Mouse (Mus musculus): ENCODE data around the gene Medag. TPM values are rescaled to one million over a fixed set of nuclear protein-coding genes. Genes with fewer than 3 reads are reported as not detected.
A peak's percentile ranks its signal among the peaks of the same experiment; 100 is the strongest.

Medag gene
- polyA plus RNA-seq, 1 experiment from 2014 or later = 1.8 TPM

DNA sequence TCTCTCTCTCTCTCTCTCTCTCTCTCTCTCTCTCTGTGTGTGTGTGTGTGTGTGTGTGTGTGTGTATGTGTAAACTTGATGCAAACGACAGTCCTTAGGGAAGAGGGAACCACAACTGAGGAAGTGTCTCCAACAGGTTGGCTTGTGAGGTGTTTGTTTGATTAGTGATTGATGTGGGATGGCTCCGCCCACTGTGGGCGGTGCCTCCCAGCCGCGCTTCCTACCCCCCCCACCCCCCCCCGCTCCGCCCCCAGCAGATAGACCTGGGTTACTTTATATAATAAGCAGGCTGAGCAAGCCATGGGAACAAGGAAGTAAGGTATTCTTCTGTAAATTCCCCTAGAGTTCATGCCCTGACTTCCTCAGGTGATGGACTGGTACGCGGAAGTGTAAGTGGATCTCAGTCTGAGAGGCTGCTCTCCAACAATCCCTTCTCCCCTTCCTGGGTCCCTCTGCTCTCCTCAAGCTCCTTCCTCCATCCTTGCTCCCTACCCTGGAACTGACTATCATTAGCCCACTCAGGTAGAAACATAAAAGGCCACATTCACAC lies 22.7 kb downstream of the Medag start:
- 17% methylated on average over 9 of the region's 9 CpGs for WGBS
- peak; percentile 84 for ATAC-seq
- no peak overlapping the region for H3K4me3 ChIP-seq (ENCODE audit: low read length)
- H3K9me3 ChIP-seq (ENCODE audit: control insufficient read depth, low read length) = no peaks in the 10 kb centered on the region
- H3K4me1 ChIP-seq (ENCODE audit: control insufficient read depth, insufficient read depth, low read length) = peaks cover 9% of the 10 kb centered on the region; the same call in 1 of the 2 replicates
- no peaks in the 10 kb centered on the region for H3K27me3 ChIP-seq (replicated peaks; ENCODE audit: control insufficient read depth, insufficient read depth, low read length)
- H3K27ac ChIP-seq (ENCODE audit: low read length) = peak overlapping the region; percentile 77
- no peaks in the 10 kb centered on the region for H3K36me3 ChIP-seq (ENCODE audit: control insufficient read depth, insufficient read depth, low read length)
- peak overlapping the region; percentile 26; the same call in 1 of the 2 replicates for H3K4me2 ChIP-seq (ENCODE audit: low read depth, low read length)
- no peak overlapping the region for H3K9ac ChIP-seq (ENCODE audit: low read depth, low read length)

DNA sequence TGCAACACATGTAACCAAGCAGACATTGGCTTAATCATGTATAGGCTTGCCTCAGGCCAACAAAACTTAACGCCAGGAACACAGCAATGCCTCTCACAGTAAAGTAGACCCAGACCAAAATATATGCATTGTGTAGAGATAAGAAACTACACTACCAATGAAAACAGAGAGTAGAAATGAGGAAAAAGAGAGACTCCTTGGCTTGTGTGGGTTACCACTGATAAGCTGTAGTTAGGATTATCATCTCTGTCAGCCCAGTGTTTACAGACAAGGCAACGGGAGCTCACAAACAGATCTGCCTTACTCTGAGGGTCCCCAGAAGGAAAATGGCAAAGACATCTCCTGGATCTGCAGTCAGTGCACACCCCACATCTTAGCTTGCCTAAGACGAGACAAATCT lies 25.0 kb downstream of the Medag start:
- peaks cover 14% of the 10 kb centered on the region for H3K4me1 ChIP-seq (ENCODE audit: control insufficient read depth, insufficient read depth, low read length)
- 57% methylated on average over 3 of the region's 3 CpGs for WGBS
- no peak for ATAC-seq
- no peak overlapping the region for H3K4me3 ChIP-seq (ENCODE audit: low read length)
- no peak overlapping the region for H3K27ac ChIP-seq (ENCODE audit: low read length)
- H3K9me3 ChIP-seq (ENCODE audit: control insufficient read depth, low read length) = no peaks in the 10 kb centered on the region
- H3K27me3 ChIP-seq (replicated peaks; ENCODE audit: control insufficient read depth, insufficient read depth, low read length) = no peaks in the 10 kb centered on the region
- no peaks in the 10 kb centered on the region for H3K36me3 ChIP-seq (ENCODE audit: control insufficient read depth, insufficient read depth, low read length)
- H3K4me2 ChIP-seq (ENCODE audit: low read depth, low read length) = no peak overlapping the region
- H3K9ac ChIP-seq (ENCODE audit: low read depth, low read length) = no peak overlapping the region

DNA sequence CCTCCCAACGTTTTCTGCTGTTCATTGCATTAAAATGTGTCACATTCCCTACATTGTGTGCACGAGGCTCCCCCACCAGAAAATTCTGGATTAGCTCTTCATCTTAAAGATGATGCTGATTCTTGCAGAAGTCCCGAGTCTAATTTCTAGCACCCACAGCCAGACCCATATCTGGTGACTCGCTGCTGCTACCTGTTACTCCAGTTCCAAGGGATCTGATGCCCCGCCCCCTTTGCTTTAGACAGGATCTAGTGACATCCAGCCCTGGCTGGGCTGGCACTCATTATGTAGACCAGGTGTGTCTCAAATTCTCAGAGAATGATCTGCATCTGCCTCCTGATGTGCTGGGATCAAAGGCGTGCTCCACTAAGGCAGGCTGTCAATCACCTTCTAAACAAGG lies 25.6 kb downstream of the Medag start:
- Histone ChIP-seq H3K4me2 (ENCODE audit: low read depth, low read length) (no peak overlapping the region), H3K9ac (ENCODE audit: low read depth, low read length) (no peak overlapping the region), H3K4me3 (ENCODE audit: low read length) (no peak overlapping the region), H3K9me3 (ENCODE audit: control insufficient read depth, low read length) (no peaks in the 10 kb centered on the region), H3K4me1 (ENCODE audit: control insufficient read depth, insufficient read depth, low read length) (peaks cover 14% of the 10 kb centered on the region), H3K27me3 (replicated peaks; ENCODE audit: control insufficient read depth, insufficient read depth, low read length) (no peaks in the 10 kb centered on the region), H3K36me3 (ENCODE audit: control insufficient read depth, insufficient read depth, low read length) (no peaks in the 10 kb centered on the region), H3K27ac (ENCODE audit: low read length) (no peak overlapping the region)
- WGBS = 70% methylated on average over 6 of the region's 6 CpGs
- ATAC-seq = no peak

DNA sequence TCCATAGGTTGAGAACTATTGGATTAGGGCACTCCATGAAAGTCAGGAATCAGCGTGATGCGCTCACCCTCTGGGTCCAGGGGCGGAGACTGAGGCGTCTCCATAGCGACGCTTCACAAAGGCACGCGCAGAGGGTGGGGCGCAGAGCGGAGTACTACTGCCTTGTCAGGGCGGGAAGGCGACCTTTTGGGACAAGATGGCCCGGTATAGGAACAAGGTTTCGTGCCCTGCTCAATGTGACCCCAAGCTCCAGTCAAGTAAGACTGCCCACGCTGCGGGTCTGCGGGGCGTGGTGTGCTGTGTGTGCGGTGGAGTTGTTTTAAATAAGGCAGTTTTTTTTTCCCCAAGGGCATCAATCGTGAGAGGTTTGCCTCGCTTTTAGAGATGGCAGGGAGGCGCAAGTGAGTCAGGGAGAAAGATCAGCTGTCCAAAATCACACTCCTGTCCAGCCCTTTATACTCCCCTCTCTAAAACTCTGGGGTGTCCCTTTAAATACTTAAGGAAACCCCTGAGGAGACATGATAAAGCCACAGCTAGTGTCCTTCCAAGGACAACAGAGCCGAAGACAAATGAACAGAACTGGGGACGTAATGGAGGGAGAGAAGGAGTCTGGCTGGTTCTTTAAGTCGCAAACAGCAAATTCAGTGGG lies 28.1 kb downstream of the Medag start, which contains the start of gene Tex26:
Gene Tex26, plus strand, starts transcription at position 130 of the 649 bp plus-strand sequence.
- under 1% methylated on average over 25 of the region's 25 CpGs for WGBS
- H3K36me3 ChIP-seq (ENCODE audit: control insufficient read depth, insufficient read depth, low read length) = no peaks in the 10 kb centered on the region
- H3K4me1 ChIP-seq (ENCODE audit: control insufficient read depth, insufficient read depth, low read length) = peaks cover 7% of the 10 kb centered on the region
- ATAC-seq = peak; percentile 90
- H3K27ac ChIP-seq (ENCODE audit: low read length) = peak within 1 kb of the TSS; percentile 90
- peak within 1 kb of the TSS; percentile 86 for H3K4me2 ChIP-seq (ENCODE audit: low read depth, low read length)
- H3K27me3 ChIP-seq (replicated peaks; ENCODE audit: control insufficient read depth, insufficient read depth, low read length) = no peaks in the 10 kb centered on the region
- H3K9me3 ChIP-seq (ENCODE audit: control insufficient read depth, low read length) = no peaks in the 10 kb centered on the region
- peak within 1 kb of the TSS; percentile 55 for H3K9ac ChIP-seq (ENCODE audit: low read depth, low read length)
- H3K4me3 ChIP-seq (ENCODE audit: low read length) = peak within 1 kb of the TSS; percentile 50

DNA sequence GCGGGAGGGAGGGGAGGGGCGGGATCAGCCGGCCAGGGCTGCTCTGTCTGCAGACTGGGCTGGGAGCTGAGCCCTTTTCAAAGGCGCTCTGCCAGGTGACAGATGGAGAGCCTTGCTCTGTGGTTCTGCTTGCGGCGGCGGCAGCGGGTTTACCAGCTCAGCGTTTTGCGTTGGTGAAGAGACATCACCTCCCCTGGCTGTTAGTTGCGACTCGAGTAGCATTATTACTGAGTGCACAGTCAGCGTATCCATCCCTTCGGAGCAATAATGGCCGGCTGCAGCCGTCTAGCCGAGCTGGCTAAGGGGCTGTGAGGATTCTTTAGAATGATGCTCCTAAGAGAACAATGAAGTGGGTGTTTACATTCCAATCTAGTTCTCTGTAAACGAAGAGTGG lies 28.6 kb downstream of the Medag start:
- H3K4me3 ChIP-seq (ENCODE audit: low read length) = peak overlapping the region; percentile 50
- H3K27ac ChIP-seq (ENCODE audit: low read length) = peak overlapping the region; percentile 90
- H3K4me2 ChIP-seq (ENCODE audit: low read depth, low read length) = peak overlapping the region; percentile 86
- H3K4me1 ChIP-seq (ENCODE audit: control insufficient read depth, insufficient read depth, low read length) = peaks cover 6% of the 10 kb centered on the region
- H3K27me3 ChIP-seq (replicated peaks; ENCODE audit: control insufficient read depth, insufficient read depth, low read length) = no peaks in the 10 kb centered on the region
- ATAC-seq = peak; percentile 79
- no peaks in the 10 kb centered on the region for H3K9me3 ChIP-seq (ENCODE audit: control insufficient read depth, low read length)
- WGBS = 1% methylated on average over 18 of the region's 18 CpGs
- H3K36me3 ChIP-seq (ENCODE audit: control insufficient read depth, insufficient read depth, low read length) = no peaks in the 10 kb centered on the region
- peak overlapping the region; percentile 55 for H3K9ac ChIP-seq (ENCODE audit: low read depth, low read length)

DNA sequence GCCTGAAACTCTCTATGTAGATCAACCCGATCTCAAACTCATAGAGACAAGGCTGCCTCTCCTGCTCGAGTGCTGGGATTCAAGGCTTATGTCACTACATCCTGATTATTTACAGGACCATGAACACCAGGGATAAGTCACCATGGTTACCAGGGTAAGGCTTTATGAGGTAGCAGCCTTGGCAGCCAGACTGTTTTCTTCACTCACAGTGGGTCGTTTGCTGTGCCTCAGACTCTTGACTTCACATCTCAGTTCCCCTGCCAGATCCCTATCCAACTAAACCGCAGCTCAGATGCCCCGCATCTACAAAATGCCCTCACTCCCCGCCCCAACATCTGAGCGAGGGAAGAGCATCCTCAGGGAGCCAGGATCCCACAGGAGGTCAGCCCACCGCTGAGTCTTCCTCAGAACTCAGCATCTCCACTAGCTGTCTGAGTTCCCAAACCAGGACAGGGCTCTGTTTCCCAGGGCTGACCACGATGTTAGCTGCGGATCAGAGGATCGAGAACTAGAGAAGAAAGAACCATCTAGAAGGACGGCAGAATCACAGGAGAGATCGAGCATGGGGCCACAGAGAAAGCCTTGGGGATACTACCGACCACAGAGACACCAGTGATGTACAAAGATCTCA lies 30.2 kb downstream of the Medag start:
- Histone ChIP-seq H3K4me2 (ENCODE audit: low read depth, low read length) (no peak overlapping the region), H3K27ac (ENCODE audit: low read length) (no peak overlapping the region), H3K9me3 (ENCODE audit: control insufficient read depth, low read length) (no peaks in the 10 kb centered on the region), H3K9ac (ENCODE audit: low read depth, low read length) (0 out of 2 replicates have a peak overlapping the region, but pooled peaks have one; percentile 14), H3K27me3 (replicated peaks; ENCODE audit: control insufficient read depth, insufficient read depth, low read length) (no peaks in the 10 kb centered on the region), H3K4me1 (ENCODE audit: control insufficient read depth, insufficient read depth, low read length) (peaks cover 6% of the 10 kb centered on the region), H3K36me3 (ENCODE audit: control insufficient read depth, insufficient read depth, low read length) (no peaks in the 10 kb centered on the region), H3K4me3 (ENCODE audit: low read length) (no peak overlapping the region)
- 59% methylated on average over 14 of the region's 14 CpGs for WGBS
- no peak for ATAC-seq

DNA sequence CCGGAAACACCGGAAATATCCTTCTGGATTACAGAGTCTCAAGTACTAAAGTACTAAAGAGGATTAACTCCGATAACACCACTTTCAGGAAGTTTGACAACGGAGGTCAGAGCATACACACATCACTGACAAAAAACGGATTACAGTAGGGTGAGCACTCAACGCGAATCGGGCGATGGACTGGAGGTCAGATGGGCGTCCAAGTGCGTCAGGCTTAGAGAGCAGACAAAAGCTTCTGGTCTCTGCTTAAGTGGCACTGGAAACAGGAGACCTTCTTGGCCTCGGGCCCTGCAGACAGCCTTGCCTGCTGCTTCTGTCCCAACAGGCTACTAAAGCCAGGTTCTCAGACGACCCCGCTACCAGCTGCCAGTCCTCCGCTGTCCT lies 30.7 kb downstream of the Medag start:
- Histone ChIP-seq H3K4me1 (ENCODE audit: control insufficient read depth, insufficient read depth, low read length) (peaks cover 6% of the 10 kb centered on the region), H3K4me3 (ENCODE audit: low read length) (no peak overlapping the region), H3K27ac (ENCODE audit: low read length) (no peak overlapping the region), H3K4me2 (ENCODE audit: low read depth, low read length) (no peak overlapping the region), H3K9me3 (ENCODE audit: control insufficient read depth, low read length) (no peaks in the 10 kb centered on the region), H3K9ac (ENCODE audit: low read depth, low read length) (no peak overlapping the region), H3K36me3 (ENCODE audit: control insufficient read depth, insufficient read depth, low read length) (no peaks in the 10 kb centered on the region), H3K27me3 (replicated peaks; ENCODE audit: control insufficient read depth, insufficient read depth, low read length) (no peaks in the 10 kb centered on the region)
- 67% methylated on average over 15 of the region's 15 CpGs for WGBS
- ATAC-seq = no peak

DNA sequence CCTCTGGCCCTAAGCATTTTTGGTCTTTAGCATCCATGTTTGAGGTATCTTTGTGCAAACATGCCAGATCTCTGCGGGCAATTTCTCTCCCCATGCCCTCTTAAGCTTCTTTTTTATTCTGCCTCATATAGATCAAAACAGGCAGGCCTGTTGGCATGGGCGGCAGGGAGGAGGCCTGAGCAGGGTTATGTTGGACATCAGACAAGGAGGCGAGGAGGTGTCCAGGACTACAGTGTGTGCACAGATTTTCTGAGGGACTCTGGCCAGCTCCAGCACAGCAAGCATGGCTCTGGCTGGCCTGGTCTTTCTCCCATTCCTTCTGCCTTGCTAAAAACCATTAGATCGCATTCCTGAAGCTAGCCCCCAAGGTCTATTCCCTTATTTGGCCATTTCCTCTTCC lies 32.9 kb downstream of the Medag start:
- no peaks in the 10 kb centered on the region for H3K27me3 ChIP-seq (replicated peaks; ENCODE audit: control insufficient read depth, insufficient read depth, low read length)
- 57% methylated on average over 4 of the region's 4 CpGs for WGBS
- no peaks in the 10 kb centered on the region for H3K9me3 ChIP-seq (ENCODE audit: control insufficient read depth, low read length)
- no peak overlapping the region for H3K9ac ChIP-seq (ENCODE audit: low read depth, low read length)
- H3K27ac ChIP-seq (ENCODE audit: low read length) = no peak overlapping the region
- H3K4me2 ChIP-seq (ENCODE audit: low read depth, low read length) = no peak overlapping the region
- H3K4me3 ChIP-seq (ENCODE audit: low read length) = no peak overlapping the region
- peaks cover 6% of the 10 kb centered on the region for H3K4me1 ChIP-seq (ENCODE audit: control insufficient read depth, insufficient read depth, low read length)
- no peaks in the 10 kb centered on the region for H3K36me3 ChIP-seq (ENCODE audit: control insufficient read depth, insufficient read depth, low read length)
- no peak for ATAC-seq

DNA sequence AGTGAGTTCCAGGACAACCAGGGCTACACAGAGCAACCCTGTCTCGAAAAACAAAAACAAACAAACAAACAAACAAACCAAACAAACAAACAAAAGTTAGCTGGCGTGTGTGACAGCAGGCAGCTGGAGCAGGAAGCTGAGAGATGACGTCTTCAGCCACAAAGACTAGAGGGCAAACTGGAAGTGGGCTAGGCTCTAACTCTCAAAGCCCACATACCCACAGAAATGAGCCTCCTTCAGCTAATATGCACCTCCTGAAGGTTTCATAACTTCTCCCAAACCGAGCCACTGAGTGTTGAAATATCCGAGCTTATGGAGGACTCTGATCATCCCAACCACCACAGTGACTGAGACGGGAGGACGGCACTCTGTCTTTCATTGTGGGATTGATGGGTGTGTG lies 34.9 kb downstream of the Medag start:
- H3K27me3 ChIP-seq (replicated peaks; ENCODE audit: control insufficient read depth, insufficient read depth, low read length) = no peaks in the 10 kb centered on the region
- no peaks in the 10 kb centered on the region for H3K36me3 ChIP-seq (ENCODE audit: control insufficient read depth, insufficient read depth, low read length)
- no peak overlapping the region for H3K4me3 ChIP-seq (ENCODE audit: low read length)
- H3K9me3 ChIP-seq (ENCODE audit: control insufficient read depth, low read length) = no peaks in the 10 kb centered on the region
- no peak overlapping the region for H3K27ac ChIP-seq (ENCODE audit: low read length)
- H3K9ac ChIP-seq (ENCODE audit: low read depth, low read length) = no peak overlapping the region
- no peak overlapping the region for H3K4me2 ChIP-seq (ENCODE audit: low read depth, low read length)
- no peak for ATAC-seq
- 80% methylated on average over 7 of the region's 7 CpGs for WGBS
- H3K4me1 ChIP-seq (ENCODE audit: control insufficient read depth, insufficient read depth, low read length) = no peaks in the 10 kb centered on the region; the same call in 1 of the 2 replicates
